In genomic region chr16:96127288-96127656, GRCm38 (mm10) we compare ENCODE assay signal across 8 mouse cellular contexts. TPM values are rescaled to one million over a fixed set of nuclear protein-coding genes. Genes with fewer than 3 reads are reported as not detected.
A peak's percentile ranks its signal among the peaks of the same experiment; 100 is the strongest.
DNase-seq lines count a peak whose midpoint lies in the region; ATAC-seq and TF ChIP-seq lines count a peak whose summit lies in the region.

No protein-coding gene starts in this region.

- H3K4me1 ChIP-seq in kidney, postnatal 0 days (replicated peaks; ENCODE audit: insufficient read depth, low read length) = peaks cover 6% of the 10 kb centered on the region
- peaks cover 3% of the 10 kb centered on the region for H3K4me1 ChIP-seq in cortical plate, adult 2 months (ENCODE audit: control insufficient read depth, insufficient read depth, low read length)
- peaks cover 16% of the 10 kb centered on the region for H3K4me1 ChIP-seq in intestine, embryonic 15.5 days (replicated peaks)
- H3K4me1 ChIP-seq in neural tube, embryonic 13.5 days (replicated peaks) = peaks cover 40% of the 10 kb centered on the region

- TF ChIP-seq CTCF in kidney, postnatal 0 days (IDR thresholded peaks at IDR 0.05; ENCODE audit: low read depth) = no peak
- no peak for TF ChIP-seq CTCF in cortical plate, adult 2 months (IDR thresholded peaks at IDR 0.05; ENCODE audit: extremely low read depth, insufficient read depth, low read length)

- H3K4me2 ChIP-seq in kidney, postnatal 0 days (ENCODE audit: low read length) = peak overlapping the region; percentile 72
- H3K4me2 ChIP-seq in intestine, embryonic 15.5 days (replicated peaks) = peak overlapping the region; percentile 71
- H3K4me2 ChIP-seq in neural tube, embryonic 13.5 days = peak overlapping the region; percentile 90

- H3K36me3 ChIP-seq in kidney, postnatal 0 days (ENCODE audit: insufficient read depth, low read length) = peaks cover 25% of the 10 kb centered on the region
- H3K36me3 ChIP-seq in intestine, embryonic 15.5 days = peaks cover 17% of the 10 kb centered on the region
- peaks cover 42% of the 10 kb centered on the region for H3K36me3 ChIP-seq in neural tube, embryonic 13.5 days

- TF ChIP-seq POLR2A in cortical plate, adult 2 months (IDR thresholded peaks at IDR 0.05; ENCODE audit: extremely low read depth, insufficient read depth, low read length) = no peak

- intact Hi-C loops in left cerebral cortex, postnatal 14 days (cut with DNase I) = no loop called here

- no peaks in the 10 kb centered on the region for H3K27me3 ChIP-seq in kidney, postnatal 0 days (ENCODE audit: insufficient read depth, low read length)
- H3K27me3 ChIP-seq in intestine, embryonic 15.5 days (replicated peaks) = no peaks in the 10 kb centered on the region
- no peaks in the 10 kb centered on the region for H3K27me3 ChIP-seq in neural tube, embryonic 13.5 days

- peak overlapping the region; percentile 97 for H3K27ac ChIP-seq in kidney, postnatal 0 days
- H3K27ac ChIP-seq in cortical plate, adult 2 months (ENCODE audit: insufficient read depth, low read length) = peak overlapping the region; percentile 99
- peak overlapping the region; percentile 94 for H3K27ac ChIP-seq in intestine, embryonic 15.5 days
- H3K27ac ChIP-seq in neural tube, embryonic 13.5 days (replicated peaks) = peak overlapping the region; percentile 99

- no peaks in the 10 kb centered on the region for H3K9me3 ChIP-seq in kidney, postnatal 0 days (replicated peaks; ENCODE audit: low read length)
- no peaks in the 10 kb centered on the region for H3K9me3 ChIP-seq in intestine, embryonic 15.5 days
- no peaks in the 10 kb centered on the region for H3K9me3 ChIP-seq in neural tube, embryonic 13.5 days

- DNase-seq in kidney, postnatal 0 days (ENCODE audit: low spot score) = no peak
- DNase-seq in kidney, postnatal 14 days = no peak
- no peak for DNase-seq in gastrocnemius, adult 8-10 months (ENCODE audit: low spot score in 2 of 2)
- DNase-seq in left cerebral cortex, postnatal 14 days (ENCODE audit: low spot score in 2 of 2) = no peak
- no peak for DNase-seq in thymus, postnatal 14 days

- 1% methylated on average over 51 of the region's 52 CpGs for WGBS in kidney, postnatal 0 days
- under 1% methylated on average over 47 of the region's 52 CpGs for WGBS in intestine, embryonic 15.5 days
- under 1% methylated on average over 48 of the region's 52 CpGs for WGBS in neural tube, embryonic 13.5 days

- ATAC-seq in kidney, postnatal 0 days (replicated peaks; ENCODE audit: low FRiP score, low read depth) = peak; percentile 58
- ATAC-seq in intestine, embryonic 15.5 days = peak; percentile 71
- peak; percentile 78 for ATAC-seq in neural tube, embryonic 13.5 days (ENCODE audit: low read depth)

- peak overlapping the region; percentile 98 for H3K4me3 ChIP-seq in kidney, postnatal 0 days (replicated peaks; ENCODE audit: low read depth, low read length)
- peak overlapping the region; percentile 76 for H3K4me3 ChIP-seq in cortical plate, adult 2 months (ENCODE audit: insufficient read depth, low read length)
- peak overlapping the region; percentile 92 for H3K4me3 ChIP-seq in intestine, embryonic 15.5 days (replicated peaks)
- peak overlapping the region; percentile 96 for H3K4me3 ChIP-seq in neural tube, embryonic 13.5 days

- peak overlapping the region; percentile 93 for H3K9ac ChIP-seq in kidney, postnatal 0 days (ENCODE audit: low read depth, low read length)
- peak overlapping the region; percentile 93 for H3K9ac ChIP-seq in intestine, embryonic 15.5 days
- H3K9ac ChIP-seq in neural tube, embryonic 13.5 days = peak overlapping the region; percentile 99

RNA-seq across cellular contexts. Expression of gene Hmgn1, which starts 0.3 kb away (rescaled TPM):
- polyA plus RNA-seq in kidney, postnatal 0 days (2015; fragmentation: Nextera tagmentation; extraction: Ambion mirVana) = 551 and 628 TPM in 2 replicates
- polyA plus RNA-seq in cortical plate, adult 2 months (2012; rRNA removed) = 70.3 and 75.2 TPM in 2 replicates
- 489 and 623 TPM in 2 replicates for polyA plus RNA-seq in intestine, embryonic 15.5 days (2015; fragmentation: Nextera tagmentation; extraction: Ambion mirVana)
- 441 and 519 TPM in 2 replicates for polyA plus RNA-seq in neural tube, embryonic 13.5 days (2015; fragmentation: Nextera tagmentation; extraction: Ambion mirVana)
- total RNA-seq in gastrocnemius, adult 8-10 months (2022) = 10 to 100 TPM; 19.1 to 31.3 (median 25.5) TPM
- 10 to 100 TPM; 49.9 to 58.0 TPM for total RNA-seq in left cerebral cortex, postnatal 14 days (2021)

RNA-seq across cellular contexts. Expression of gene Wrb, which starts 17.9 kb away (rescaled TPM):
- 47.8 and 55.9 TPM in 2 replicates for polyA plus RNA-seq in kidney, postnatal 0 days (2015; fragmentation: Nextera tagmentation; extraction: Ambion mirVana)
- polyA plus RNA-seq in cortical plate, adult 2 months (2012; rRNA removed) = 79.6 and 93.2 TPM in 2 replicates
- 56.4 and 61.6 TPM in 2 replicates for polyA plus RNA-seq in intestine, embryonic 15.5 days (2015; fragmentation: Nextera tagmentation; extraction: Ambion mirVana)
- polyA plus RNA-seq in neural tube, embryonic 13.5 days (2015; fragmentation: Nextera tagmentation; extraction: Ambion mirVana) = 157 and 162 TPM in 2 replicates
- total RNA-seq in gastrocnemius, adult 8-10 months (2022) = 10 to 100 TPM; 12.0 to 14.4 (median 13.0) TPM
- total RNA-seq in left cerebral cortex, postnatal 14 days (2021) = 10 to 100 TPM; 63.8 to 71.0 TPM

RNA-seq across cellular contexts. Expression of gene Brwd1, which starts 44.9 kb away (rescaled TPM):
- polyA plus RNA-seq in kidney, postnatal 0 days (2015; fragmentation: Nextera tagmentation; extraction: Ambion mirVana) = 45.4 and 52.8 TPM in 2 replicates
- 94.2 and 95.0 TPM in 2 replicates for polyA plus RNA-seq in cortical plate, adult 2 months (2012; rRNA removed)
- 62.3 and 64.7 TPM in 2 replicates for polyA plus RNA-seq in intestine, embryonic 15.5 days (2015; fragmentation: Nextera tagmentation; extraction: Ambion mirVana)
- 249 and 258 TPM in 2 replicates for polyA plus RNA-seq in neural tube, embryonic 13.5 days (2015; fragmentation: Nextera tagmentation; extraction: Ambion mirVana)
- 10 to 100 TPM; 48.0 to 63.0 (median 55.2) TPM for total RNA-seq in gastrocnemius, adult 8-10 months (2022)
- 100 to 1,000 TPM; 115 to 123 TPM for total RNA-seq in left cerebral cortex, postnatal 14 days (2021)
